Mouse (Mus musculus) erythroblast, embryonic 14.5 days (primary cell): Measurements from ENCODE around the gene Filip1l. TPM values are rescaled to one million over a fixed set of nuclear protein-coding genes. Genes with fewer than 3 reads are reported as not detected.

Source experiments
- H3K27me3 ChIP-seq: 2 replicates; pipeline ENCODE4 v1.6.1; 2012; ENCODE audit warnings: inconsistent platforms; ENCODE audit not compliant: control insufficient read depth
- H3K36me3 ChIP-seq: 2 replicates; pipeline ENCODE4 v1.6.1; 2012; ENCODE audit warnings: mild to moderate bottlenecking, inconsistent platforms; ENCODE audit not compliant: control insufficient read depth
- H3K4me1 ChIP-seq: 2 replicates; pipeline ENCODE4 v1.6.1; 2012; ENCODE audit warnings: inconsistent platforms; ENCODE audit not compliant: control insufficient read depth
- H3K4me3 ChIP-seq: replicated peaks from 2 replicates; pipeline ENCODE3; 2012; ENCODE audit warnings: moderate library complexity, mild to moderate bottlenecking, inconsistent platforms
- H3K9me3 ChIP-seq: 2 replicates; pipeline ENCODE4 v1.6.1; 2012; ENCODE audit warnings: low read length, inconsistent platforms, mixed read lengths; ENCODE audit not compliant: control insufficient read depth
- GATA1 ChIP-seq: IDR thresholded peaks from 2 replicates; pipeline ENCODE4 v1.6.1; 2012; ENCODE audit warnings: low read length, inconsistent platforms, mixed read lengths
- TAL1 ChIP-seq: IDR thresholded peaks from 3 replicates; pipeline ENCODE4 v1.6.1; 2012; ENCODE audit warnings: low read length, inconsistent platforms, mixed read lengths
- polyA plus RNA-seq: library from polyadenylated mRNA; stranded (reverse); fragments of >175 nt; gene quantifications from 2 replicates; pipeline ENCODE4 v1.2.3, GENCODE M21; 2012

The Filip1l gene
- polyA plus RNA-seq, 1 experiment: not detected

- Histone ChIP-seq H3K27me3 (no peaks in the 10 kb centered on the region), H3K4me1 (no peaks in the 10 kb centered on the region), H3K9me3 (no peaks in the 10 kb centered on the region), H3K36me3 (no peaks in the 10 kb centered on the region), H3K4me3 (no peak overlapping the region)
- no peak for TF ChIP-seq TAL1
- no peak for TF ChIP-seq GATA1
Observed at GRCm38 (mm10) chr16:57346258-57346657, 6.6 kb upstream of the Filip1l start.

DNA sequence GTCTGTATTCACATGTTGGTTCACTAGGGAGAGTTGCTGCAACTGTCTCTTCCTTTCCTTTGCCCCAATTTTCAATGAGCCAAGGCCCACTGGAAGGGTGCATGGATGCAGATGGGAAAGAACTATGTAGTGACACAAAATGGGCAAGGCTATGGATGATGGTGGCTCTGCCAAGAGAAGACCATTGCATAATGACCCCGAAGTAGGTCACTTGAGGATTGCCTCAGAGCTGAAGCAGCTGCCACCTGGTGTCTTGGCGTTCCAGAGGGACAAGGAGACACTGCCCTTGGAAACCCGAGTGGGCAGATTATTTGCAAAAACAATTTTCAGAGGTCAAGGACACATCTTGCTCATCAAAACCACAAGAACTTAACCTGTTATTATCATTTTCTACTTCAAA lies 3.9 kb upstream of the Filip1l start:
- Histone ChIP-seq H3K4me3 (no peak overlapping the region), H3K27me3 (no peaks in the 10 kb centered on the region), H3K9me3 (no peaks in the 10 kb centered on the region), H3K4me1 (no peaks in the 10 kb centered on the region), H3K36me3 (no peaks in the 10 kb centered on the region)
- no peak for TF ChIP-seq TAL1
- no peak for TF ChIP-seq GATA1

DNA sequence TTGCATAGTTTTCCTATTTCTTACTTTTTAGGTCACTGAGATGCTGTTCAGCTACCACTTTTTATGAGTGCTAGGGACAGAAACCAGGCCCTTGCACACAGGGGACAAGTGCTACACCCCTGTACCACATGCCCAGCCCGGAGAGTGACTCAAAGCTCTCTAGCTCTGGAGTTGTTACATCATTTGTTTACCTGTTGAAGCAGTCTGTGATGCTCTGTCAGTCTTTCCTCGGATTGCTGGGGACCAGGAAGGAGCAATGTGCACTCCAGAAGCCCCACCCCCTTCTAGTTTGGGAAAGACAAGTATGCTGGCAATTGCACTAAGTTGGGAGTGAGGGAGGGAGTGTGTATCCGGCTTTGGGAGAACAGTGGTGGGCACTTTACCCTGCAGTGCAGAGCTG lies 3.2 kb upstream of the Filip1l start:
- H3K36me3 ChIP-seq: no peaks in the 10 kb centered on the region
- H3K27me3 ChIP-seq: no peaks in the 10 kb centered on the region
- no peaks in the 10 kb centered on the region for H3K4me1 ChIP-seq
- no peaks in the 10 kb centered on the region for H3K9me3 ChIP-seq
- TF ChIP-seq TAL1 (no peak), GATA1 (no peak)
- no peak overlapping the region for H3K4me3 ChIP-seq

DNA sequence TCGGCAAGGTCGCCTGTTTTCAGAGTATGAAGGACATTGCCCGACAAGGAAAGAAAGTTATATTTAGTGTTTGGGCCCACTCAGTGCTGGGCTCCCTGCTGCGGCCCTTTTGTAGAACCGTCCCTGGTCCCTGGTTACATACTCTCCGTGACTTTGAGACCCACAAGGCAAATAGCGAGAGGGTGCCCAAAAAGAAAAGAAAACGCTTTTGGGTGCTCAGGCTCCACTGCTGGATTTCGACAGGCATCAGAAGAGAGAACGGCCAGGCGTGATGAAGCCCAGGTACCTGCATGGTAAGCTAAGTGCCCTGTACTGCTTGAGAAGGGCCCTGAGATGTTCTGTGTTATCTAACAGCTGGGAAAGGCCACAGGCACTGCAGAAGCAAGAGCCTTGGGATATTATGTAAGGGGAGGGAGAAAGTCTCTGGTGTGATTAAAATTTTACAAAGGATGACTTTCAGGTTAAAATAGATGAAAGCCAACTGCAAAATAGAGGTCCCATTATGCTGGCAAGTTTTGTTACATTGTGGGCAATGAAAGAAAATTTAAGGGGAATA lies 351 bp downstream of the Filip1l start:
- TF ChIP-seq TAL1 (no peak), GATA1 (no peak)
- H3K27me3 ChIP-seq: no peaks in the 10 kb centered on the region
- no peaks in the 10 kb centered on the region for H3K9me3 ChIP-seq
- H3K4me3 ChIP-seq: no peak overlapping the region
- no peaks in the 10 kb centered on the region for H3K36me3 ChIP-seq
- H3K4me1 ChIP-seq: no peaks in the 10 kb centered on the region

- Histone ChIP-seq H3K4me1 (no peaks in the 10 kb centered on the region), H3K36me3 (no peaks in the 10 kb centered on the region), H3K27me3 (no peaks in the 10 kb centered on the region), H3K9me3 (no peaks in the 10 kb centered on the region), H3K4me3 (no peak overlapping the region)
- TF ChIP-seq TAL1 (no peak), GATA1 (no peak)
Observed at GRCm38 (mm10) chr16:57353932-57354331, 1.0 kb downstream of the Filip1l start.

DNA sequence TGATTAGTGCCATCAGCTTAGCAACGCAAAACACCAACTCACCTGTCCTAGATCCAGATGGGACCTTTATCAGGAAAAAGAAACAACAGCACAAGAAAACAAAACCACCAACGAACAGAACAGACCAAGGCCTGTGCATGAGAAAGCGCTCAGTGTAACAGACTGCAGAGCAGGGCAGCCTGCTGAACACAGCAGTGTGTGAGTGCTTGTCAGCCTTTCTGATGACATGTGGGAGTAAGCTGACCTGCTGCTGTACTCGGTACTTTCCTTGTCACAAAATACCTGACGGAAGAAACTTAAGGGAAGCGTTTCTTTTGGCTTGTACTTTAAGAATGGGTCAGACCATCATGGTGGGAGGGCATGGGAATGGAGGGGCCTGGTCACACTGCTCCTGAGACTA lies 3.6 kb downstream of the Filip1l start:
- H3K27me3 ChIP-seq: no peaks in the 10 kb centered on the region
- no peaks in the 10 kb centered on the region for H3K36me3 ChIP-seq
- H3K9me3 ChIP-seq: no peaks in the 10 kb centered on the region
- no peak overlapping the region for H3K4me3 ChIP-seq
- no peaks in the 10 kb centered on the region for H3K4me1 ChIP-seq
- TF ChIP-seq TAL1: no peak
- no peak for TF ChIP-seq GATA1

DNA sequence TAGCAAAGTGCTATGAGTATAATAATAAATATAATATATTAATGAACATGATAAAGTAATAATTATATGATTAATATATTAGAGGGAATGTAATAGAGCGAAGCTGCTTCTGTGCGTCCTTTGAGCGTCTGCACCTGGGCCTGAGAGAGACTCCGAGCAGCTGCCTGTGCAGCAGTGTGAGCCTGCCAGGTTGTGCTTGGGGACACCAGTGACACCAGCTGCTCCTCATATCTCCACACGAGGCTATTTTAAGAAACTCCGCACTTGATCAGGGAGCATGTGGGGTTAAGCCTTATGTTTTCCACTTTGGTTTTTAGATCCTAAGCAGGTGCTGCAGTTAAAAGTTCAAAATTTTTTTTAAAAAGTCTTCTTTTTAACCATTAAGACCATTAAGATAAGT lies 4.1 kb downstream of the Filip1l start:
- Histone ChIP-seq H3K4me1 (no peaks in the 10 kb centered on the region), H3K27me3 (no peaks in the 10 kb centered on the region), H3K9me3 (no peaks in the 10 kb centered on the region), H3K36me3 (no peaks in the 10 kb centered on the region), H3K4me3 (no peak overlapping the region)
- no peak for TF ChIP-seq GATA1

- TF ChIP-seq TAL1 (no peak), GATA1 (no peak)
Observed at GRCm38 (mm10) chr16:57359251-57359650, 6.4 kb downstream of the Filip1l start.

GRCm38 (mm10) chr16:57360785-57361184 lies 7.9 kb downstream of the Filip1l start:
- H3K9me3 ChIP-seq: no peaks in the 10 kb centered on the region
- no peaks in the 10 kb centered on the region for H3K36me3 ChIP-seq
- TF ChIP-seq TAL1: no peak
- TF ChIP-seq GATA1: no peak
- H3K27me3 ChIP-seq: no peaks in the 10 kb centered on the region
- no peak overlapping the region for H3K4me3 ChIP-seq
- no peaks in the 10 kb centered on the region for H3K4me1 ChIP-seq

More at GRCm38 (mm10) chr16:57359251-57359650, 6.4 kb downstream of the Filip1l start:
- Histone ChIP-seq H3K4me1 (no peaks in the 10 kb centered on the region), H3K27me3 (no peaks in the 10 kb centered on the region), H3K4me3 (no peak overlapping the region), H3K36me3 (no peaks in the 10 kb centered on the region), H3K9me3 (no peaks in the 10 kb centered on the region)
